9 mouse cellular contexts compared by ENCODE assay signal in genomic region chr7:81211760-81212159, GRCm38 (mm10). TPM values are rescaled to one million over a fixed set of nuclear protein-coding genes. Genes with fewer than 3 reads are reported as not detected.
DNase-seq lines count a peak whose midpoint lies in the region; ATAC-seq and TF ChIP-seq lines count a peak whose summit lies in the region.
"Had no signal": no experiment of that assay in that cellular context is flagged by ENCODE, and none has a peak within 500 bp of the region (broad histone marks: within the 10 kb centered on the region; RNA-seq: fewer than 3 reads in every experiment).

No protein-coding gene starts in this region.

- no peak for TF ChIP-seq CTCF in testis, adult 2 months (IDR thresholded peaks at IDR 0.05; ENCODE audit: control insufficient read depth, insufficient read depth, insufficient replicate concordance, low read depth, low read length)

- TF ChIP-seq POLR2A in testis, adult 2 months (IDR thresholded peaks at IDR 0.05; ENCODE audit: control insufficient read depth, low read depth, low read length): no peak

- peaks cover 46% of the 10 kb centered on the region for H3K27me3 ChIP-seq in liver, embryonic 11.5 days (replicated peaks; ENCODE audit: control insufficient read depth, insufficient read depth, low read length)
- H3K27me3 ChIP-seq in embryonic facial prominence, embryonic 14.5 days (replicated peaks; ENCODE audit: control insufficient read depth, insufficient read depth, low read length): peaks cover 66% of the 10 kb centered on the region
- peaks cover 67% of the 10 kb centered on the region for H3K27me3 ChIP-seq in hindbrain, embryonic 14.5 days (ENCODE audit: control insufficient read depth, insufficient read depth, low read length)
- H3K27me3 ChIP-seq in liver, embryonic 13.5 days: peaks cover 74% of the 10 kb centered on the region
- H3K27me3 ChIP-seq in testis, adult 2 months (ENCODE audit: control insufficient read depth, insufficient read depth, low read length): no peaks in the 10 kb centered on the region

- H3K4me3 ChIP-seq in liver, embryonic 11.5 days (ENCODE audit: low read depth, low read length): no peak overlapping the region
- H3K4me3 ChIP-seq in embryonic facial prominence, embryonic 14.5 days (ENCODE audit: low read depth, low read length): peak overlapping the region; percentile 55
- H3K4me3 ChIP-seq in hindbrain, embryonic 14.5 days (replicated peaks; ENCODE audit: low read length): peak overlapping the region; percentile 35; the same call in 1 of the 2 replicates
- peak overlapping the region; percentile 58; the same call in 1 of the 2 replicates for H3K4me3 ChIP-seq in liver, embryonic 13.5 days (replicated peaks)
- H3K4me3 ChIP-seq in testis, adult 2 months (ENCODE audit: control insufficient read depth, low read depth, low read length): peak overlapping the region; percentile 98

- H3K36me3 ChIP-seq in liver, embryonic 11.5 days (ENCODE audit: control insufficient read depth, insufficient read depth, low read length): no peaks in the 10 kb centered on the region
- no peaks in the 10 kb centered on the region for H3K36me3 ChIP-seq in embryonic facial prominence, embryonic 14.5 days (ENCODE audit: control insufficient read depth, insufficient read depth, low read length)
- H3K36me3 ChIP-seq in hindbrain, embryonic 14.5 days (replicated peaks; ENCODE audit: control insufficient read depth, insufficient read depth): no peaks in the 10 kb centered on the region
- H3K36me3 ChIP-seq in liver, embryonic 13.5 days: no peaks in the 10 kb centered on the region
- H3K36me3 ChIP-seq in testis, adult 2 months (ENCODE audit: control insufficient read depth, insufficient read depth, low read length): no peaks in the 10 kb centered on the region; the same call in 1 of the 2 replicates

- H3K27ac ChIP-seq in liver, embryonic 11.5 days (ENCODE audit: low read depth, low read length): no peak overlapping the region
- peak overlapping the region; percentile 40; the same call in 1 of the 2 replicates for H3K27ac ChIP-seq in embryonic facial prominence, embryonic 14.5 days (replicated peaks; ENCODE audit: low read depth, low read length)
- no peak overlapping the region for H3K27ac ChIP-seq in hindbrain, embryonic 14.5 days
- no peak overlapping the region for H3K27ac ChIP-seq in liver, embryonic 13.5 days
- no peak overlapping the region; the same call in 1 of the 2 replicates for H3K27ac ChIP-seq in testis, adult 2 months (ENCODE audit: control insufficient read depth, insufficient read depth, low read depth, low read length)

- no peak for ATAC-seq in liver, embryonic 11.5 days (replicated peaks; ENCODE audit: low FRiP score)
- ATAC-seq in embryonic facial prominence, embryonic 14.5 days (ENCODE audit: low read depth): no peak
- ATAC-seq in hindbrain, embryonic 14.5 days (ENCODE audit: low FRiP score): no peak
- ATAC-seq in liver, embryonic 13.5 days (ENCODE audit: low read depth): no peak
- no peak for ATAC-seq in monocyte, adult 5-6 weeks (replicated peaks; ENCODE audit: insufficient number of reproducible peaks, low FRiP score, low TSS enrichment, poor library complexity, severe bottlenecking)

- peaks cover 14% of the 10 kb centered on the region for H3K4me1 ChIP-seq in liver, embryonic 11.5 days (replicated peaks; ENCODE audit: control insufficient read depth, insufficient read depth, low read length)
- H3K4me1 ChIP-seq in embryonic facial prominence, embryonic 14.5 days (ENCODE audit: control insufficient read depth, insufficient read depth, low read length): peaks cover 3% of the 10 kb centered on the region; the same call in 1 of the 2 replicates
- H3K4me1 ChIP-seq in hindbrain, embryonic 14.5 days (replicated peaks; ENCODE audit: control insufficient read depth, insufficient read depth, low read length): no peaks in the 10 kb centered on the region; the same call in 1 of the 2 replicates
- peaks cover 23% of the 10 kb centered on the region for H3K4me1 ChIP-seq in liver, embryonic 13.5 days (replicated peaks)
- H3K4me1 ChIP-seq in testis, adult 2 months (ENCODE audit: control insufficient read depth, insufficient read depth, low read length): peaks cover 15% of the 10 kb centered on the region

- whole genome bisulfite sequencing in liver, embryonic 11.5 days: 8% methylated on average over 8 of the region's 8 CpGs
- WGBS in embryonic facial prominence, embryonic 14.5 days: 15% methylated on average over 8 of the region's 8 CpGs
- 4% methylated on average over 8 of the region's 8 CpGs for WGBS in hindbrain, embryonic 14.5 days
- WGBS in liver, embryonic 13.5 days (ENCODE audit: insufficient replicate concordance): 5% methylated on average over 8 of the region's 8 CpGs

- H3K4me2 ChIP-seq in liver, embryonic 11.5 days: peak overlapping the region; percentile 82
- peak overlapping the region; percentile 58 for H3K4me2 ChIP-seq in embryonic facial prominence, embryonic 14.5 days (ENCODE audit: low read depth, low read length)
- peak overlapping the region; percentile 51 for H3K4me2 ChIP-seq in hindbrain, embryonic 14.5 days (replicated peaks)
- H3K4me2 ChIP-seq in liver, embryonic 13.5 days: peak overlapping the region; percentile 69

- DNase-seq in liver, embryonic 11.5 days (ENCODE audit: low spot score): no peak
- DNase-seq in liver: no peak
- DNase-seq in embryonic facial prominence, embryonic 14.5 days (ENCODE audit: low spot score): peak; percentile 45
- DNase-seq in hindbrain, embryonic 14.5 days (ENCODE audit: low spot score): no peak
- DNase-seq in liver, embryonic 13.5 days: no peak
- no peak for DNase-seq in left cerebral cortex, adult 9 months (ENCODE audit: low spot score in 2 of 2)

- H3K9me3 ChIP-seq in liver, embryonic 11.5 days (ENCODE audit: control insufficient read depth, low read length): no peaks in the 10 kb centered on the region
- no peaks in the 10 kb centered on the region for H3K9me3 ChIP-seq in embryonic facial prominence, embryonic 14.5 days (ENCODE audit: control insufficient read depth, low read length)
- H3K9me3 ChIP-seq in hindbrain, embryonic 14.5 days (ENCODE audit: control insufficient read depth, low read length): no peaks in the 10 kb centered on the region
- no peaks in the 10 kb centered on the region for H3K9me3 ChIP-seq in liver, embryonic 13.5 days (replicated peaks)

- H3K9ac ChIP-seq in liver, embryonic 11.5 days (ENCODE audit: low read depth, low read length): no peak overlapping the region
- H3K9ac ChIP-seq in embryonic facial prominence, embryonic 14.5 days (ENCODE audit: low read depth, low read length): peak overlapping the region; percentile 8; the same call in 1 of the 2 replicates
- H3K9ac ChIP-seq in hindbrain, embryonic 14.5 days: no peak overlapping the region
- H3K9ac ChIP-seq in liver, embryonic 13.5 days: no peak overlapping the region

RNA-seq across cellular contexts. Expression of gene Pde8a, which starts 1.6 kb away (rescaled TPM):
- 1.7 and 1.9 TPM in 2 replicates for polyA plus RNA-seq in liver, embryonic 11.5 days (2014; fragmentation: Nextera tagmentation; extraction: Ambion mirVana)
- 9.3 and 9.6 TPM in 2 replicates for polyA plus RNA-seq in embryonic facial prominence, embryonic 14.5 days (2014; fragmentation: Nextera tagmentation; extraction: Ambion mirVana)
- 2.6 and 2.9 TPM in 2 replicates for polyA plus RNA-seq in hindbrain, embryonic 14.5 days (2014; fragmentation: Nextera tagmentation; extraction: Ambion mirVana)
- 1.2 and 1.4 TPM in 2 replicates for polyA plus RNA-seq in liver, embryonic 13.5 days (2015; fragmentation: Nextera tagmentation; extraction: Ambion mirVana)
- 95.2 and 101 TPM in 2 replicates for polyA plus RNA-seq in testis, adult 2 months (2012; rRNA removed)
- 7.0 to 20.0 TPM (median 11.4 TPM) in 3 replicates for total RNA-seq in monocyte, adult 5-6 weeks (2017)
- total RNA-seq: MEL had no signal
